Mouse (Mus musculus) heart, embryonic 15.5 days (tissue): ENCODE data around the gene Prrxl1. TPM values are rescaled to one million over a fixed set of nuclear protein-coding genes. Genes with fewer than 3 reads are reported as not detected.

Source experiments
- ATAC-seq: fragments of 200-750 bp; cut with Nextera tagmentation; replicated peaks from 2 replicates; pipeline ENCODE4 v1.8.0; 2017; ENCODE audit warnings: low read depth, moderate TSS enrichment; ENCODE audit not compliant: insufficient number of reproducible peaks, insufficient read depth, low FRiP score
- H3K27ac ChIP-seq: fragments of 300-500 bp; sonication (generic); 2 replicates; pipeline ENCODE4 v1.5.1; 2015; ENCODE audit warnings: mild to moderate bottlenecking, inconsistent platforms
- H3K27me3 ChIP-seq: fragments of 300-500 bp; sonication (generic); 2 replicates; pipeline ENCODE4 v1.6.1; 2015; ENCODE audit warnings: inconsistent platforms
- H3K36me3 ChIP-seq: fragments of 300-500 bp; sonication (generic); 2 replicates; pipeline ENCODE4 v1.6.1; 2015; ENCODE audit warnings: mild to moderate bottlenecking, inconsistent platforms
- H3K4me1 ChIP-seq: fragments of 300-500 bp; sonication (generic); replicated peaks from 2 replicates; pipeline ENCODE4 v1.6.1; 2015; ENCODE audit warnings: inconsistent platforms
- H3K4me2 ChIP-seq: fragments of 300-500 bp; sonication (generic); 2 replicates; pipeline ENCODE4 v1.6.1; 2015; ENCODE audit warnings: inconsistent platforms, mild to moderate bottlenecking, moderate library complexity
- H3K4me3 ChIP-seq: fragments of 300-500 bp; sonication (generic); 2 replicates; pipeline ENCODE4 v1.5.1; 2015; ENCODE audit warnings: mild to moderate bottlenecking, inconsistent platforms
- H3K9ac ChIP-seq: fragments of 300-500 bp; sonication (generic); 2 replicates; pipeline ENCODE4 v1.6.1; 2015; ENCODE audit warnings: mild to moderate bottlenecking, inconsistent platforms
- H3K9me3 ChIP-seq: fragments of 300-500 bp; sonication (generic); replicated peaks from 2 replicates; pipeline ENCODE4 v1.6.1; 2016; ENCODE audit warnings: inconsistent platforms
- WGBS: fragments of 180-500 bp; shearing (Covaris S2); methylation state at CpG from one replicate; pipeline ENCODE4 v1.1.7; 2015; ENCODE audit warnings: mixed read lengths; 5-methylcytosine and 5-hydroxymethylcytosine counted together
- polyA plus RNA-seq: library from polyadenylated mRNA; unstranded; fragments of >200 nt; fragmentation: Nextera tagmentation; extraction: Ambion mirVana; gene quantifications from 2 replicates; pipeline ENCODE4 v1.2.1, GENCODE M21; 2015

The Prrxl1 gene
- polyA plus RNA-seq, 1 experiment from 2014 or later = 0.24 TPM

DNA sequence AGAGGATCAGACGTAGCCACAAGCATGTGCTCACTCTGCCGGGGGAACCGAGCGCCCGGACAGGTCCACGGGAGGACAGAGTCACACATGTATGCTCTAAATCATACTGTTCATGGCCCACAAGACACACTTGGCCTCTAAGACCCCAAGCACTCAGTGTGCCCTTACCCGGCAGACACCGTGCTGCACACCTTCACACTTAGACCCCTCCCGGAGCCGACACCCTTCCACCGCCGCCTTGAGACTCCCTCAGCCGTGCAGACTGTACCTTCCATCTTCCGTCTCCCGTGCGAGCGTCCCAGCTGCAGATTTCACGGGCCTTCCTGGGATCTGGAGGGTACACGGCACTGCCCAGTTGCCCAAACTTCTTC is 85.5 kb downstream of the Prrxl1 start:
- 33% methylated on average over 19 of the region's 19 CpGs for WGBS
- Histone ChIP-seq H3K4me3 (peak overlapping the region; percentile 57), H3K4me2 (peak overlapping the region; percentile 66), H3K27ac (peak overlapping the region; percentile 90), H3K36me3 (no peaks in the 10 kb centered on the region), H3K9ac (peak overlapping the region; percentile 63), H3K9me3 (no peaks in the 10 kb centered on the region), H3K27me3 (no peaks in the 10 kb centered on the region), H3K4me1 (peaks cover 34% of the 10 kb centered on the region)
- no peak for ATAC-seq

DNA sequence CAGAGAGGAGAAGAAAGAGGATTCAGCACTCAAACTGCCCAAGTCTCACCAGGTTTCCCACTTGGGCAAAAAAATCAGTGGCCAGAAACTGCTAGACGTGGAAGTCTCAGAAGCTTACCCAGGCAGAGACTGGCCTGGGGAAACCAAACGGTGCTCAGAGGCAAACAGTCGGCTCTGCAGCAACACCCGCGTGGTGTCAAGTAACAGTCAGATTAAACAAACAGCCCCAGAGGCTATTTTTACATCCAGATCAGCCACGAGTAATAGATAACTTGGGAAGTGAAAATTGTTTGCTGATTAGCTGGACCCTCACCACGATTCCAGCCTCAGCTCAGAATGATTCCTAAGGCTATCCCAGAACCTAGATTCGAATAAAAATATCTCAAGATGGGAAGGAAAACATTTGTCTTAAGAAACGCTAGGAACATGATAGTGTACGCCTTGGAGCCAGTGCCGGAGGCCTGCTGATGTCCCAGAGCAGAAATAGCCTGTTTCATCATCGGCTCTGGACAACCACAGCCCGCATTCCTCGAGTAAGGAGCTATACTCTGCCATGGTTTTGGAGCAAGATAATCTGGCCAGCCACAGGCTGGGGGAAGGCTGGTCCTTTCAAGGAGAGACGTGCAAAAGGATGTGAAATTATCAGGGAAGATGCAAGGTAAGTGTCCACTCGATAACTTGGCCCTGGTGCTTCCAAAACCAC is 86.1 kb downstream of the Prrxl1 start, which contains the start of gene 3425401B19Rik:
TSS of gene 3425401B19Rik (minus strand) at position 170 of the 703 bp plus-strand sequence.
- WGBS = 15% methylated on average over 16 of the region's 16 CpGs
- Histone ChIP-seq H3K36me3 (no peaks in the 10 kb centered on the region), H3K27ac (peak within 1 kb of the TSS; percentile 90), H3K4me3 (peak within 1 kb of the TSS; percentile 57), H3K4me1 (peaks cover 31% of the 10 kb centered on the region), H3K4me2 (peak within 1 kb of the TSS; percentile 66), H3K9me3 (no peaks in the 10 kb centered on the region), H3K27me3 (no peaks in the 10 kb centered on the region), H3K9ac (peak within 1 kb of the TSS; percentile 63)
- peak; percentile 73 for ATAC-seq

DNA sequence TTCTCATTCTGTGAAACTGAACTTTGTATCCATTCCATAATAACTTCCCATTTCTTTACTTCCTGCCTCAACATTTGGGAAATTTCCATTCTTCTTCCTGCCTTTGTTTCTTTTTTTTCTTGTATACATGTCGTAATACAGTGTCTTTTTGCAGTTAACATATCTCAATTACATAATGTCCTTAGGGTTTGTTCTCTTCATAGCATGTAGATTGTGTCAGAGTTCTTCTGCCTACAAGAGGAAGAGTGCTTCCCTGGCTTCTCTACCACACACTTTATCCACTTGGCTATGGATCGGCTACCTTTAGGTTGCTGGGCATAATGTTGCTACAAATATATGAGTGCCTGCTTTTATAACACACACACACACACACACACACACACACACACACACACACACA is 96.7 kb downstream of the Prrxl1 start:
- H3K4me3 ChIP-seq = no peak overlapping the region
- no peak overlapping the region for H3K27ac ChIP-seq
- H3K9ac ChIP-seq = no peak overlapping the region
- ATAC-seq = no peak
- peaks cover 15% of the 10 kb centered on the region for H3K4me1 ChIP-seq
- no peaks in the 10 kb centered on the region for H3K36me3 ChIP-seq
- peaks cover 16% of the 10 kb centered on the region for H3K27me3 ChIP-seq
- H3K4me2 ChIP-seq = no peak overlapping the region
- no peaks in the 10 kb centered on the region for H3K9me3 ChIP-seq
- WGBS = 84% methylated on average over 2 of the region's 2 CpGs

DNA sequence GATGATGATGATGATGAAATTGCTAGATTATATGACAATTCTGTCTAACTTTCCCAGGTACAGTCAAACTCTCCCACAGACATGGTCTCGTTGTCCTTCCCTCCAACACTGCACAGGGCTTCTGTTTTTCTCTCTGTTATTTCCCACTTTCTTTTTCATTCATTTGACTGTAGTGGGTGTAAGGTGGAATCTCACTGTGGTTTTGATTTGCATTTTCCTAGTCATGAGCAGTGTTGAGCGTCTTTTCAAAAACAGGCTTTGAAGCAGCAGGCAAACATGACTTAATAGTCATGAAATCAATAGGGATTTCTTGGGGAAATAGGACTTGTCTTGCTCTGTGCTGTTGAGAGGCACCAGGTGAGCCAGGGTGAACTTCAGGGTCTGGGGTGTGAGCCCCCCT is 97.1 kb downstream of the Prrxl1 start:
- peaks cover 20% of the 10 kb centered on the region for H3K4me1 ChIP-seq
- H3K27ac ChIP-seq = no peak overlapping the region
- no peak overlapping the region for H3K9ac ChIP-seq
- H3K27me3 ChIP-seq = peaks cover 16% of the 10 kb centered on the region
- H3K4me2 ChIP-seq = no peak overlapping the region
- H3K9me3 ChIP-seq = no peaks in the 10 kb centered on the region
- ATAC-seq = no peak
- WGBS = 81% methylated on average over 2 of the region's 2 CpGs
- no peak overlapping the region for H3K4me3 ChIP-seq
- H3K36me3 ChIP-seq = no peaks in the 10 kb centered on the region

DNA sequence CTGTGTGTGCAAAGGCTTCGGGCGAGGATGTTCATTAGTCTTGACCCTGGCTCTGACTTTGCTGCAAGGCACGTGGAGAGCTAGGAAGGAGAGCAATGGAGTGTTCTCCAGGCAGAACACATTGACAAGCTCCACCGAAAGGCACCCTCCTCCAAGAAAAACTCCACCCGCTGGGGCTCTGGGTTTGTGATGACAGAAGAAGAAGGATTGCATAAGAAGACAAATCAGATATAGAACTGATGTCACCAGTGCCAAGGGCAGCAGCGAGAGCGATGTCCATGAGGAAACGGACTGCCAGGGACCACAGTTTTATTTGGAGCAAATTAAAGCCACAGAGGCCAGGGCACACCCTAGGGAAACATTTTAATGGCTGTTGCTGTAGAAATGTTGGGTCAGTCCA is 98.6 kb downstream of the Prrxl1 start:
- no peaks in the 10 kb centered on the region for H3K9me3 ChIP-seq
- no peak for ATAC-seq

DNA sequence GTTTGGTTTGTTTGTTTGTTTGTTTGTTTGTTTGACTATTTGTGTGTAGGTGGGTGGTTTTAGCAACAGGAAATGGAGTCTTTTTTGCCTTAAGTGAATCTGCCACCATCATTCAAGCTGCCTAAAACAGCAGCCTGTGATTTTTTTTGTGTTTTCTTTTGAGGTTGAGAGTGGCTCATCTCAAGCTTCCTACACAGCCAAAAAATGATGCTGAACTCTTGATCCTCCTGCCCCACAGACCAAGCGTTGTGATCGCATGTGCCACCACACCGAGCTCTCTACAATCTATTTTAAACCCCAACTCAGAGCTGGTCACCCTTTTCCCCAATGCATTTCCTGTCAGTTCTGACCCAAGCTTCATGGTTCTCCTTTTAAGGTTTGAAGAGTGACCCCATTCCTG is 99.3 kb downstream of the Prrxl1 start:
- H3K36me3 ChIP-seq = no peaks in the 10 kb centered on the region
- H3K9ac ChIP-seq = no peak overlapping the region
- H3K9me3 ChIP-seq = no peaks in the 10 kb centered on the region
- peaks cover 23% of the 10 kb centered on the region for H3K4me1 ChIP-seq
- no peak overlapping the region for H3K4me3 ChIP-seq
- whole genome bisulfite sequencing = 79% methylated on average over 3 of the region's 3 CpGs
- no peak for ATAC-seq
- peaks cover 16% of the 10 kb centered on the region for H3K27me3 ChIP-seq
- H3K4me2 ChIP-seq = no peak overlapping the region
- no peak overlapping the region for H3K27ac ChIP-seq

More for the DNA sequence above, 98.6 kb downstream of the Prrxl1 start:
- Histone ChIP-seq H3K4me2 (no peak overlapping the region), H3K27me3 (peaks cover 16% of the 10 kb centered on the region), H3K27ac (no peak overlapping the region), H3K4me3 (no peak overlapping the region), H3K36me3 (no peaks in the 10 kb centered on the region), H3K4me1 (peaks cover 27% of the 10 kb centered on the region), H3K9ac (no peak overlapping the region)
- 74% methylated on average over 8 of the region's 8 CpGs for WGBS

Other genes with a start within 250 kb of the Prrxl1 start
- gene 1700024G13Rik, start 211.0 kb upstream of the Prrxl1 start, polyA plus RNA-seq = not detected in 2 replicates
- 0.13 and 0.90 TPM in 2 replicates for gene Slc18a3, start 134.6 kb upstream of the Prrxl1 start, polyA plus RNA-seq
- 0.34 TPM in 1 of 2 replicates, not detected in the other for gene Chat, start 133.4 kb upstream of the Prrxl1 start, polyA plus RNA-seq
- 10.3 and 12.5 TPM in 2 replicates for gene Ercc6, start 85.9 kb upstream of the Prrxl1 start, polyA plus RNA-seq
- 11.1 and 11.3 TPM in 2 replicates for gene 3425401B19Rik, start 85.9 kb downstream of the Prrxl1 start, polyA plus RNA-seq
- 0.73 and 1.1 TPM in 2 replicates for gene Tmem273, start 186.6 kb downstream of the Prrxl1 start, polyA plus RNA-seq
- 0.11 and 0.13 TPM in 2 replicates for gene Fam170b, start 234.6 kb downstream of the Prrxl1 start, polyA plus RNA-seq